8 mouse cellular contexts compared by ENCODE assay signal in the genomic region with DNA sequence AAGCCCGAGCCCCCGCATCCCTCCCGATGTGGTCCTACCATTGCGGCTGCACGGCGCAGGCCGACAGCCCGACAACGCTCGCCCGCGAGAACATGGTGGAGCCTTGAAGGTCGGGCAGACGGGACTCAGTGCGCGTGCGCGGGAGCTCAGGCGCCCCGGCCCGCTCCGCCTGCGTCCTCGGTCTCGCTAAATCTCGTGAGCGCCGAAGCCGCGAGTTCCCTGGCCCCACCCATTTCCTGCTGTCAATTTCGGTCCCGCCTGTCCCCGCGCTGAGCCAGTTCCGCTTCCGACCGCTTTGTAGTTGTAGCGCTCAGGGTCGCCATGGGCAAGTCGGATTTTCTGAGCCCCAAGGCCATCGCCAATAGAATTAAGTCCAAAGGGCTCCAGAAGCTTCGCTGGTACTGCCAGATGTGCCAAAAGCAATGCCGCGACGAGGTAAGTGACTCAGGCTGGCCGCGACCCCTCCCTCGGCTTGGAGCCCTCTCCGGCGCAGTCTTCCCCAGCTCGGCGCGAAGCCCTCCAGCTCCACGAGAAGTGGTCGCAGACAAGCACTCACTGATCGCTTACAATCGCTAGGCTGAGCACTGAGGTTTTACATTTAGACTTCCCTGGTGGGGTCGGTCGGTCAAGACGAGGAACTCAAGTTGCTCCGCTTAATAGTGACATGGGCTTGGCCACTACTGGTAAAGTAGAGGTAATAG. TPM values are rescaled to one million over a fixed set of nuclear protein-coding genes. Genes with fewer than 3 reads are reported as not detected.
A peak's percentile ranks its signal among the peaks of the same experiment; 100 is the strongest.
DNase-seq lines count a peak whose midpoint lies in the region; ATAC-seq and TF ChIP-seq lines count a peak whose summit lies in the region.

A gene (minus strand): TSS at position 201 of the 701 bp plus-strand sequence.
A gene (plus strand): TSS at position 284 of the 701 bp plus-strand sequence.

- no peaks in the 10 kb centered on the region; the same call in 1 of the 2 replicates for H3K36me3 ChIP-seq in embryonic facial prominence, embryonic 15.5 days
- H3K36me3 ChIP-seq in kidney, embryonic 14.5 days (ENCODE audit: control insufficient read depth, insufficient read depth, low read length), result peaks cover 5% of the 10 kb centered on the region; the same call in 1 of the 2 replicates
- no peaks in the 10 kb centered on the region; the same call in 1 of the 2 replicates for H3K36me3 ChIP-seq in limb, embryonic 15.5 days

- TF ChIP-seq POLR2A in bone marrow, adult 2 months (IDR thresholded peaks at IDR 0.05; ENCODE audit: borderline replicate concordance, control insufficient read depth, low read depth, low read length), result peak; percentile 92

- H3K27me3 ChIP-seq in embryonic facial prominence, embryonic 15.5 days, result no peaks in the 10 kb centered on the region
- no peaks in the 10 kb centered on the region for H3K27me3 ChIP-seq in kidney, embryonic 14.5 days (ENCODE audit: control insufficient read depth, insufficient read depth, low read length)
- H3K27me3 ChIP-seq in limb, embryonic 15.5 days, result no peaks in the 10 kb centered on the region

- TF ChIP-seq CTCF in bone marrow, adult 2 months (IDR thresholded peaks at IDR 0.05; ENCODE audit: control insufficient read depth, insufficient read depth, low read length), result peak; percentile 38; the same call in 1 of the 2 replicates

- WGBS in bone marrow, adult 2 months, result under 1% methylated on average over 61 of the region's 61 CpGs
- WGBS in embryonic facial prominence, embryonic 15.5 days, result under 1% methylated on average over 61 of the region's 61 CpGs
- under 1% methylated on average over 61 of the region's 61 CpGs for WGBS in kidney, embryonic 14.5 days
- under 1% methylated on average over 61 of the region's 61 CpGs for WGBS in limb, embryonic 15.5 days

- DNase-seq in 416B (ENCODE audit: low read depth), result peak; percentile 96
- peak; percentile 96 for DNase-seq in heart, adult 9 months (ENCODE audit: low spot score in 2 of 2)
- peak; percentile 91 to 96 for DNase-seq in monocyte, adult 2 months (ENCODE audit: low read depth in 1 of 2, low spot score in 2 of 2)
- peak; percentile 97 to 98 for DNase-seq in spleen, postnatal 36 days (ENCODE audit: low spot score in 2 of 2)

- peak; percentile 93 for ATAC-seq in embryonic facial prominence, embryonic 15.5 days (ENCODE audit: insufficient number of reproducible peaks, low FRiP score, low TSS enrichment, low read depth)
- ATAC-seq in kidney, embryonic 14.5 days (ENCODE audit: low FRiP score, low TSS enrichment), result peak; percentile 94
- peak; percentile 96 for ATAC-seq in limb, embryonic 15.5 days (ENCODE audit: insufficient number of reproducible peaks, low FRiP score, low TSS enrichment, low read depth)

- peak within 1 kb of the TSS; percentile 94 for H3K9ac ChIP-seq in embryonic facial prominence, embryonic 15.5 days
- H3K9ac ChIP-seq in kidney, embryonic 14.5 days (ENCODE audit: low read depth, low read length), result peak within 1 kb of the TSS; percentile 98
- H3K9ac ChIP-seq in limb, embryonic 15.5 days, result peak within 1 kb of the TSS; percentile 99

- H3K4me2 ChIP-seq in embryonic facial prominence, embryonic 15.5 days (replicated peaks), result peak within 1 kb of the TSS; percentile 67
- peak within 1 kb of the TSS; percentile 79 for H3K4me2 ChIP-seq in kidney, embryonic 14.5 days (replicated peaks; ENCODE audit: low read depth, low read length)
- peak within 1 kb of the TSS; percentile 59 for H3K4me2 ChIP-seq in limb, embryonic 15.5 days

- H3K4me3 ChIP-seq in bone marrow, adult 2 months (replicated peaks; ENCODE audit: control insufficient read depth, low read depth, low read length), result peak within 1 kb of the TSS; percentile 90
- H3K4me3 ChIP-seq in embryonic facial prominence, embryonic 15.5 days (replicated peaks), result peak within 1 kb of the TSS; percentile 80
- H3K4me3 ChIP-seq in kidney, embryonic 14.5 days (ENCODE audit: low read length), result peak within 1 kb of the TSS; percentile 83
- H3K4me3 ChIP-seq in limb, embryonic 15.5 days, result peak within 1 kb of the TSS; percentile 96

- H3K9me3 ChIP-seq in embryonic facial prominence, embryonic 15.5 days (replicated peaks), result no peaks in the 10 kb centered on the region
- no peaks in the 10 kb centered on the region for H3K9me3 ChIP-seq in kidney, embryonic 14.5 days (ENCODE audit: control insufficient read depth, low read length)
- no peaks in the 10 kb centered on the region for H3K9me3 ChIP-seq in limb, embryonic 15.5 days

- H3K27ac ChIP-seq in bone marrow, adult 2 months (ENCODE audit: control insufficient read depth, insufficient read depth, low read depth, low read length, poor library complexity), result peak within 1 kb of the TSS; percentile 83
- peak within 1 kb of the TSS; percentile 88 for H3K27ac ChIP-seq in embryonic facial prominence, embryonic 15.5 days (replicated peaks)
- H3K27ac ChIP-seq in kidney, embryonic 14.5 days (ENCODE audit: low read depth, low read length), result peak within 1 kb of the TSS; percentile 83
- peak within 1 kb of the TSS; percentile 94 for H3K27ac ChIP-seq in limb, embryonic 15.5 days

- no peaks in the 10 kb centered on the region; the same call in 1 of the 2 replicates for H3K4me1 ChIP-seq in bone marrow, adult 2 months (ENCODE audit: control insufficient read depth, insufficient read depth, low read length)
- H3K4me1 ChIP-seq in embryonic facial prominence, embryonic 15.5 days, result peaks cover 26% of the 10 kb centered on the region
- H3K4me1 ChIP-seq in kidney, embryonic 14.5 days (ENCODE audit: control insufficient read depth, insufficient read depth, low read length), result peaks cover 28% of the 10 kb centered on the region
- H3K4me1 ChIP-seq in limb, embryonic 15.5 days, result peaks cover 30% of the 10 kb centered on the region

RNA-seq across cellular contexts. Expression of the first gene that starts in this region (rescaled TPM):
- 71.5 and 128 TPM in 2 replicates for polyA plus RNA-seq in bone marrow, adult 2 months (2011; ENCODE audit: insufficient read depth, insufficient read length, low replicate concordance, missing spikeins)
- 493 and 513 TPM in 2 replicates for polyA plus RNA-seq in embryonic facial prominence, embryonic 15.5 days (2015; fragmentation: Nextera tagmentation; extraction: Ambion mirVana)
- 703 and 779 TPM in 2 replicates for polyA plus RNA-seq in kidney, embryonic 14.5 days (2014; fragmentation: Nextera tagmentation; extraction: Ambion mirVana)
- polyA plus RNA-seq in limb, embryonic 15.5 days (2015; fragmentation: Nextera tagmentation; extraction: Ambion mirVana), result 495 and 517 TPM in 2 replicates

RNA-seq across cellular contexts. Expression of the second gene that starts in this region (rescaled TPM):
- 54.6 and 81.6 TPM in 2 replicates for polyA plus RNA-seq in bone marrow, adult 2 months (2011; ENCODE audit: insufficient read depth, insufficient read length, low replicate concordance, missing spikeins)
- 28.3 and 28.6 TPM in 2 replicates for polyA plus RNA-seq in embryonic facial prominence, embryonic 15.5 days (2015; fragmentation: Nextera tagmentation; extraction: Ambion mirVana)
- 29.9 and 37.9 TPM in 2 replicates for polyA plus RNA-seq in kidney, embryonic 14.5 days (2014; fragmentation: Nextera tagmentation; extraction: Ambion mirVana)
- polyA plus RNA-seq in limb, embryonic 15.5 days (2015; fragmentation: Nextera tagmentation; extraction: Ambion mirVana), result 27.5 and 28.8 TPM in 2 replicates

Comparison
In these comparisons a context has a peak if more than half of its experiments do, and no peak if none do; other contexts are left out.
1. Peak in every context shown above with its lines: DNase-seq, ATAC-seq, H3K4me3 ChIP-seq and H3K27ac ChIP-seq.